Mouse (Mus musculus): ENCODE data around the gene Itga5.

Gene Itga5

GRCm38 (mm10) chr15:103364761-103365160, 1.8 kb downstream of the Itga5 start:
- no peak for DNase-seq (ENCODE audit: low spot score)

- DNase-seq (ENCODE audit: low spot score): no peak
Observed at GRCm38 (mm10) chr15:103363809-103364208, 2.8 kb downstream of the Itga5 start.

- DNase-seq (ENCODE audit: low spot score): no peak
Observed at GRCm38 (mm10) chr15:103362950-103363349, 3.6 kb downstream of the Itga5 start.

DNA sequence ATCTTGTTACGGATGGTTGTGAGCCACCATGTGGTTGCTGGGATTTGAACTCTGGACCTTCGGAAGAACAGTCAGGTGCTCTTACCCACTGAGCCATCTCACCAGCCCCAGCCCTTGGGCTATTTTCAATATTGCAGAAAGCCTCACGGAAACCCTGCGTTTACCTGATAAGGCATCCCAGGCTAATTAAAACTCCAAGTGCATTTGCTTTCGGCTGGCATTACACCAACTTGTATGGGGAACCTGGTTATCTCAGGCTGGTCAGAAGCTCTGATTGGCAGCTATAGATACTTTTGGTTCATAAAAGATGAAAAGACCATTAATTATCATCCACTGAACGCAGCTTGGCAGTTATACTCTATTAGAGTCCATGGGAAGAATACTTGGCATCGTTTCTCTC, 4.2 kb downstream of the Itga5 start:
- DNase-seq (ENCODE audit: low spot score): no peak

GRCm38 (mm10) chr15:103361269-103361668, 5.3 kb downstream of the Itga5 start:
- DNase-seq (ENCODE audit: low spot score): no peak

GRCm38 (mm10) chr15:103359869-103360602, 6.5 kb downstream of the Itga5 start:
- no peak for DNase-seq (ENCODE audit: low spot score)

DNA sequence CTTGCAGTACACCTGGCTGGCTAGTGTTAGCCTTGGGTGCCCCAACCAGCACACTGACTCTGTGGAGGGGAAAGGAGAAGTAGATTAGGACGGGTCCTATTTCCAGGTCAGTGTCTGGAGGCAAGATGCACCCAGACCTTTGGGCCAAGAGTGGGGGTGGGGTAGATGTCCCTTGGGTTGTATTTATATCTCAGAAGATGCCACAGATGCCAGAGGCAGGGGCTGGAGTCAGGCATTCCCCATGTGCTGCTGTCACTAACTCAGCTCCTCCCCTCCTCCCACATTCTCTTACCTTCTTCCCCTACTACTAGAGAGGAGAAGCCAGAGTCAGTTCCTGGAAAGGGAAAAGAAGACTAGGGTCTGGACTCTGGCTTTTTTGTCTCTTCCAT, 7.4 kb downstream of the Itga5 start:
- DNase-seq (ENCODE audit: low spot score): no peak

DNA sequence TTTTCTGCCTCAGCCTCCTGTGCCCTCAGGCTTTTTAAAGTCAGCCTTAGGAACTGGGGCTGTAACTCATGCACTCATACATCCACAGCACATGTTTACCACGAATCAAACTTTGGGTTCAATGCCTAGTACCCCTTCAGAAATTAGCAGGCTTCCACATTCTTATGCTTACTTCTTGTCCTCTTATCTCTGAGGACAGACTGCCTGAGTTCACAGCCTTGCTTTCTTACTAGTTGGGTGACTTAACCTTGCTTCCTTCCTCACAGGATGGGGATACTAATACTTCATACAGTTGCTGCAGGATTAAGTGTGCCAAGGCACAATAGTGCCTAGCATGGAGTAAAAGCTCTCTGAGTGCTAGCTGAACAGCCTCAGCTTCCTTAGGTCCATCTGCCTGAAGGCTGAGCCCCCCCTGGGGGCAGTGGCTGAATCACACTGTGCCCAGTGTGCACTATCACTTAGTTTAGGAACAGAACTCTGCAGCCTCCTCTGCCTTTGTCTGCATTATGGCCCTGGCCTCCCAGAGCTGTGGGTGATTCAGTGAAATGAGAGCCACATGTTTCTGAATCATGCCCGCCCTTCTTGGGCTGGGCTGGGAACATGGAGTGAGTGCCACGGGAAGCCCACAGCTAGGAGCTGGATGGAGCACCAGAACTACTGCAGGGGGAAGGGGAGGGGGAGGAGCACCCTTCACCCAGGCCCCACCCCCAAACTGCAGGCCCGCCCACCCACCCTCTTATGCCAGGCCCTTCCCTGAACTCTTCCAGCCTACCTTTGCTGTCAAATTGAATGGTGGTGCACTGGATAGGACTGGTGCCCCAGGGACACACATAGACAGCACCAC, 8.1 kb downstream of the Itga5 start:
- no peak for DNase-seq (ENCODE audit: low spot score)

- DNase-seq (ENCODE audit: low spot score): no peak
Observed at GRCm38 (mm10) chr15:103357817-103358216, 8.7 kb downstream of the Itga5 start.

DNA sequence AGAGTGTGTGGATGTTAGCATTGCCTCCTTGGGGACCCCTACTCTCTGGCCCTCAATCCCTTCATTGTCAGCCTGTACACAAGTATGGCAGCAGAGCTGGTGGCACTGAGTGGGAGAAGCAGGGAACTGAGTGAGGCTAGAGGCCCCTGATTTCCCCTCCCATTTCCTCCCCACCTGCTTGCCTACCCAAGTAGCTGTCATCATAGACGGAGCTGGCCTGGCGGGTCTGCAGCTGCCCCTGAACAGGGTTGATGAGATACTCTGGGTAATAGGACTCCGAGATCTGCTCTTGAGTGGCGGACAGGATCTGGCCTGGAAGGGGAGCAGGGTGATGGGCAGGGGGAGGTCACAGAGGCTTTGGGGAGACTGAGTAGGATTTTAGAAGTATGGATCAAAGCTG, 10.4 kb downstream of the Itga5 start:
- no peak for DNase-seq (ENCODE audit: low spot score)

- no peak for DNase-seq (ENCODE audit: low spot score)
Observed at GRCm38 (mm10) chr15:103355420-103355819, 11.1 kb downstream of the Itga5 start.

DNA sequence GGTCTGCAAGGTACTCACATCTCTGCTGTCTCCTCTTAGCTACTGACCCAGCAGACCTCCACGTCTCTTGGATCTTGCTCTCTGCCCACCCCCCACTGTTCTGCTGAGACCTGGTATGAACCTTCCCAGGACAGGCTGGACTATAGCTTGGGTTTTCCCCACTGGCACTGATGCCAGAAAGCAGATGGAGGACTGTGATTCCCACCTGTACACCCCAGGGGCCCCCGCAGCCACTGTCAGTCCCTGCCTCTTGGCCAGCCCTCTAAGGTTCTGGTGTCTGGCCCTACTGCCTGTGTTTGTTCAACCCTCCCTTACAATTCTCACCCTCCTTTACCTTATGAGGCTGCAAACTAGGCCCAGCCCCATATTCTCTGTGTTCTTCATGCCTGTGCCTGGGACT, 11.9 kb downstream of the Itga5 start:
- no peak for DNase-seq (ENCODE audit: low spot score)

DNA sequence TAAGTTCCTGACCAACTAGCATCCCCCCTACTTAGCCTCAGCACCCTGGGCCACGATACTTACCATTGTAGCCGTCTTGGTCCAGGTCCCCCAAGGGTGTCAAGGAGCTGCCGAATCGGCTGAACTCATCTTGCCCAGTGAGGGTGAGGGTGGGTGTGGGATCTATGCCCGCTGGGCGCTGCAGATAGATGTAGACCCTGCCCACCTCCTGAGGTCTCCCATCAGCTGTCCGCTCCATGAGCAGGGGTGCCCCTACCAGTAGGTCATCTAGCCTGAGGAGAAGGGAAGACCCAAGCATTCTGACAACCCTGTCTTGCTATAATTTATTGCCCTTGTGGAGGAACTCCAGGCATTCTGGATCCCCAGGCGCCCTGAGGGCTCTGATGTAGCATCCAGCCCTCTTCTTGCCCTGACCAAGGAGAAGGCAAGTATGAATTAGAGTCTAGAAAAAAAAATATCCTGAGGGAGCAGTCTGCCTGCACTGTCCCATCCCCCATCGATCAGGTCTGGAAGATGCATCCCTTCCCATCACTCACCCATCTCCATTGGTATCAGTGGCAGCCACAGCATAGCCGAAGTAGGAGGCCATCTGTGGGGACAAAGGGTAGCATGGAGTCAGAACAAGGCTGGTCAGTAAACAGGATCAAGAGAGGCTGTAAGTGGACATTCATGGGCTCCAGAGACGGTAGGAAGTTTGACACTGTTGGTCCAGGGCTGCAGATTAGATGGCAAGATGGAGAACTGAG, 12.9 kb downstream of the Itga5 start:
- no peak for DNase-seq (ENCODE audit: low spot score)

GRCm38 (mm10) chr15:103352856-103353255, 13.7 kb downstream of the Itga5 start:
- DNase-seq (ENCODE audit: low spot score): no peak

DNA sequence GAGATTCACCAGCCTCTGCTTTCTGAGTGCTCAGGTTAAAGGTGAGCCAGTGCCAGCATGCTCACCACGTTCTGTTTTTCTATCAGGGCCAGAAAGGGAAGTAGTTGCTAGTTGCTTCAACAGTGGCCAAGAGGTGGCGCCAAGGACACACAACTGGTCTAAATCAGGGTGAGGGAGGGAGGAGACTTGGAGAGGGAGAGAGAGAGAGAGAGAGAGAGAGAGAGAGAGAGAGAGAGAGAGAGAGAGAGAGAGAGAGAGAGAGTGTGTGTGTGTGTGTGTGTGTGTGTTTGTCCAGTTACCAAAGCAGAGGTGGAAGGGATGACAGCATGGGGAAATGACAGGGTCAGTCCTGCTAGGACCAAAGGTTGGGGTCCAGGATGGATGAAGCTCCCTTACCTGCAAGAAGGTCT, 19.3 kb downstream of the Itga5 start:
- no peak for DNase-seq (ENCODE audit: low spot score)

- no peak for DNase-seq (ENCODE audit: low spot score)
Observed at GRCm38 (mm10) chr15:103345789-103346188, 20.8 kb downstream of the Itga5 start.

GRCm38 (mm10) chr15:103343556-103343955, 23.0 kb downstream of the Itga5 start:
- DNase-seq (ENCODE audit: low spot score): no peak

- DNase-seq (ENCODE audit: low spot score): no peak
Observed at GRCm38 (mm10) chr15:103343008-103343407, 23.6 kb downstream of the Itga5 start.

DNA sequence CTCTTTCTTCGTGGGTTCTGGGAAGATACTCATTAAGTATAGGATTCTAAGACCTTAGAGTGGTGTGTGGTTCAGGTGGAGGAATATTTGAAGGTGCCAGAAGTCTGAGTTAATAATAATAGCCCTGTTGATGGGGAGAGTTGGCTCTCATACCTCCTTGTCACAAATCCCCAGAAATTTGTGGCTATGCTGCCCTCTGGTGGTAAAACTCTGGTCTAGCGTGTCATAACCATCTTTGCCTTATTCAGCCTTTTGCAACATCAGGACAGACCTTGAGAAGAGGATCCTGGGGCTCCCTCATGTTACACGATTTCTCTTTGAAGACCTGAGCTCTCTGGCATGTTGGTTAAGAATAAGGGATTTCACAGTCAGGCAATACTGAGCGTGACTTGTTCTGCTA, 24.1 kb downstream of the Itga5 start:
- DNase-seq (ENCODE audit: low spot score): peak; percentile 79

GRCm38 (mm10) chr15:103341547-103341946, 25.0 kb downstream of the Itga5 start:
- no peak for DNase-seq (ENCODE audit: low spot score)

DNA sequence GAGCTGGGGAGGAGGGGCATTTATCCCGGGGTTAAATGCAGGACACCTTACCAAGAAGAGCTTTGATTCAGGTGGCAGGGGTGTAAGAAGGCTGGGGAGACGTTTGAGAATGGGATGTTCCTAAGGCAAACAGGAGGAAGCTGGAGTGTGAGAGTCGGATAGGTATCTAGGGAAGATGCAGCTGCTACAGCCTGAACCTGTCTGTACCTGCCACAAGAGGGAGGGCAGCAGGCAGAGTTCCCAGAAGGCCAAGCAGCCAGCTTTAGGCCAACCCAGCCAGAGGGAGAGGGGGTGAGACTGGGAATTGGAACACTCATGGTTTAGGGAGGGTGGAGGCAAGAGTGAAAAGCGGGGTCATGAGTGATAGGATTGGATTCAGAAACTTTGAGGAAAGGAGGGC, 25.8 kb downstream of the Itga5 start:
- DNase-seq (ENCODE audit: low spot score): no peak

GRCm38 (mm10) chr15:103339961-103340337, 26.6 kb downstream of the Itga5 start, which contains the start of gene Zfp385a:
TSS of gene Zfp385a (minus strand) at chr15:103340093.
- no peak for DNase-seq (ENCODE audit: low spot score)

Data from layer of hippocampus, adult 9-10 months (tissue).